ENCODE assay signal across 13 mouse cellular contexts in the genomic region with DNA sequence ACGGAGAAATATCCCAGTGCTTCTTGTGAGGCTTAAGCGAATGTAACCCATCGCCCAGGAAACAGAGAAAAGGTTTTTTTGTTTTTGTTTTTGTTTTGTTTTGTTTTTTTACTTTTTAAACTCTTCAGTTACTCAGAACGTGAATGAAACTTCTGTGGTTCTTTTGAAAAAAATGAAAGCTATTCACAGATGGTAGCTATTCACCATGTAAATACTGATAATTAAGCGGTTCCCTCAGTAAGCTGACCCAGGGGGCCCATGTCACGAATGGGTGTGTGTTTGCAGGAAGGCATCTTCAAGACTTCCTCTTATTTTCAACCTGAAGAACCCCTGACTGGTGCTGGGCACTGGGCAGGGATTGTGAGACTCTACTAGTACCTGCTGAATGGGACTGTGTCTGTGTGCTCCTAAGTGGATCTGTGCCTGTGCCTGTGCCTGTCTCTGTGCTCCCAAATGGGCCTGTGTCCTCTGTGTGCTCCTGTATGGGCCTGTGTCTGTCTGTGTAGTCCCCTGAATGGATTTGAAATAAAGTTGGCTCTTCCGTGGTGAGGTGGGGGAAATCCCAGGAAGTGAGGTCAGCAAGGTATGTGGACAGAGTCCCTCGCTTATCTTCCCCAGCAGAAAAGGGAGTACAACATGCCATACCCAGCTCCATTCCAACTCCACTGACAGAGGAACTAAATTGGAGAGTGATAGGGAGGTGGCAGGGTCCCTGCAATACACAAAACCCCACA. TPM values are rescaled to one million over a fixed set of nuclear protein-coding genes. Genes with fewer than 3 reads are reported as not detected.
DNase-seq lines count a peak whose midpoint lies in the region; ATAC-seq lines count a peak whose summit lies in the region.
"Had no signal": no experiment of that assay in that cellular context is flagged by ENCODE, and none has a peak within 500 bp of the region (broad histone marks: within the 10 kb centered on the region; RNA-seq: fewer than 3 reads in every experiment).

No protein-coding gene starts in this region.

- no peak overlapping the region for H3K4me2 ChIP-seq in embryonic facial prominence, embryonic 13.5 days
- H3K4me2 ChIP-seq in liver, embryonic 15.5 days: peak overlapping the region; percentile 34
- H3K4me2 ChIP-seq in hindbrain, embryonic 12.5 days (replicated peaks): no peak overlapping the region
- H3K4me2 ChIP-seq: limb, embryonic 12.5 days; midbrain, embryonic 11.5 days; neural tube, embryonic 15.5 days had no signal

- H3K9me3 ChIP-seq in embryonic facial prominence, embryonic 13.5 days: no peaks in the 10 kb centered on the region
- H3K9me3 ChIP-seq in liver, embryonic 15.5 days (replicated peaks): no peaks in the 10 kb centered on the region
- no peaks in the 10 kb centered on the region for H3K9me3 ChIP-seq in hindbrain, embryonic 12.5 days (replicated peaks)
- H3K9me3 ChIP-seq: limb, embryonic 12.5 days; neural tube, embryonic 15.5 days had no signal

- ATAC-seq in embryonic facial prominence, embryonic 13.5 days (ENCODE audit: insufficient number of reproducible peaks, insufficient read depth, low FRiP score, low TSS enrichment, low read depth): no peak
- ATAC-seq in liver, embryonic 15.5 days (ENCODE audit: insufficient read depth): no peak
- ATAC-seq in hindbrain, embryonic 12.5 days (ENCODE audit: low FRiP score): no peak

- H3K4me1 ChIP-seq in embryonic facial prominence, embryonic 13.5 days: peaks cover 9% of the 10 kb centered on the region; the same call in 1 of the 2 replicates
- peaks cover 94% of the 10 kb centered on the region for H3K4me1 ChIP-seq in liver, embryonic 15.5 days (replicated peaks)
- H3K4me1 ChIP-seq in hindbrain, embryonic 12.5 days: no peaks in the 10 kb centered on the region
- H3K4me1 ChIP-seq: limb, embryonic 12.5 days had no signal

- H3K27me3 ChIP-seq in embryonic facial prominence, embryonic 13.5 days: no peaks in the 10 kb centered on the region
- no peaks in the 10 kb centered on the region for H3K27me3 ChIP-seq in liver, embryonic 15.5 days
- H3K27me3 ChIP-seq in hindbrain, embryonic 12.5 days: no peaks in the 10 kb centered on the region
- H3K27me3 ChIP-seq: limb, embryonic 12.5 days; neural tube, embryonic 15.5 days had no signal

- H3K4me3 ChIP-seq in embryonic facial prominence, embryonic 13.5 days: no peak overlapping the region
- H3K4me3 ChIP-seq in liver, embryonic 15.5 days (replicated peaks): no peak overlapping the region
- no peak overlapping the region for H3K4me3 ChIP-seq in hindbrain, embryonic 12.5 days
- H3K4me3 ChIP-seq: limb, embryonic 12.5 days; neural tube, embryonic 15.5 days had no signal

- peak overlapping the region; percentile 44; the same call in 1 of the 2 replicates for H3K27ac ChIP-seq in embryonic facial prominence, embryonic 13.5 days
- peak overlapping the region; percentile 87 for H3K27ac ChIP-seq in liver, embryonic 15.5 days (replicated peaks)
- H3K27ac ChIP-seq in hindbrain, embryonic 12.5 days: no peak overlapping the region
- H3K27ac ChIP-seq: limb, embryonic 12.5 days; neural tube, embryonic 15.5 days had no signal

- DNase-seq in spleen, postnatal 36 days (ENCODE audit: low spot score in 2 of 2): peak; percentile 68 to 79
- DNase-seq in spleen, postnatal 4 days (ENCODE audit: low spot score in 2 of 2): no peak
- peak; percentile 52 for DNase-seq in thymus, postnatal 4 days
- DNase-seq in MN1 (ENCODE audit: low spot score): no peak
- DNase-seq: cerebellum, adult 8-10 months; heart, postnatal 36 days; spleen, adult 18-20 months had no signal

- H3K36me3 ChIP-seq in embryonic facial prominence, embryonic 13.5 days: no peaks in the 10 kb centered on the region
- H3K36me3 ChIP-seq in liver, embryonic 15.5 days (replicated peaks): no peaks in the 10 kb centered on the region
- no peaks in the 10 kb centered on the region for H3K36me3 ChIP-seq in hindbrain, embryonic 12.5 days
- H3K36me3 ChIP-seq: limb, embryonic 12.5 days; neural tube, embryonic 15.5 days had no signal

- H3K9ac ChIP-seq in embryonic facial prominence, embryonic 13.5 days: no peak overlapping the region
- H3K9ac ChIP-seq in liver, embryonic 15.5 days: peak overlapping the region; percentile 55
- no peak overlapping the region for H3K9ac ChIP-seq in hindbrain, embryonic 12.5 days
- H3K9ac ChIP-seq: limb, embryonic 12.5 days; neural tube, embryonic 15.5 days had no signal

- WGBS in embryonic facial prominence, embryonic 13.5 days: 46% methylated on average over 8 of the region's 8 CpGs
- 49% methylated on average over 8 of the region's 8 CpGs for WGBS in liver, embryonic 15.5 days (ENCODE audit: insufficient replicate concordance)
- 79% methylated on average over 8 of the region's 8 CpGs for WGBS in hindbrain, embryonic 12.5 days

RNA-seq across cellular contexts. Expression of a gene that starts 38.1 kb away (rescaled TPM):
- polyA plus RNA-seq in embryonic facial prominence, embryonic 13.5 days (2015; fragmentation: Nextera tagmentation; extraction: Ambion mirVana): 62.6 and 63.0 TPM in 2 replicates
- polyA plus RNA-seq in liver, embryonic 15.5 days (2015; fragmentation: Nextera tagmentation; extraction: Ambion mirVana): 19.4 and 21.6 TPM in 2 replicates
- polyA plus RNA-seq in hindbrain, embryonic 12.5 days (2016; fragmentation: Nextera tagmentation; extraction: Ambion mirVana): 60.7 and 65.4 TPM in 2 replicates

RNA-seq across cellular contexts. Expression of a gene that starts 41.0 kb away (rescaled TPM):
- polyA plus RNA-seq in embryonic facial prominence, embryonic 13.5 days (2015; fragmentation: Nextera tagmentation; extraction: Ambion mirVana): 19.4 and 19.6 TPM in 2 replicates
- polyA plus RNA-seq in liver, embryonic 15.5 days (2015; fragmentation: Nextera tagmentation; extraction: Ambion mirVana): 29.9 and 34.7 TPM in 2 replicates
- polyA plus RNA-seq in hindbrain, embryonic 12.5 days (2016; fragmentation: Nextera tagmentation; extraction: Ambion mirVana): 8.5 and 10.1 TPM in 2 replicates

RNA-seq across cellular contexts. Expression of a gene that starts 55.4 kb away (rescaled TPM):
- polyA plus RNA-seq in embryonic facial prominence, embryonic 13.5 days (2015; fragmentation: Nextera tagmentation; extraction: Ambion mirVana): not detected in 2 replicates
- 0.31 TPM in 1 of 2 replicates, not detected in the other for polyA plus RNA-seq in liver, embryonic 15.5 days (2015; fragmentation: Nextera tagmentation; extraction: Ambion mirVana)
- polyA plus RNA-seq in hindbrain, embryonic 12.5 days (2016; fragmentation: Nextera tagmentation; extraction: Ambion mirVana): not detected in 2 replicates
- polyA plus RNA-seq: limb, embryonic 12.5 days; midbrain, embryonic 11.5 days; neural tube, embryonic 15.5 days had no signal

Comparison
In these comparisons a context has a peak if more than half of its experiments do, and no peak if none do; other contexts are left out.
1. DNase-seq: peak in spleen, postnatal 36 days (2 of 2) and thymus, postnatal 4 days (single experiment); none in spleen, postnatal 4 days (0 of 2) and MN1 (single experiment).